Comparison of ENCODE assay signal across 8 mouse cellular contexts in the genomic region with DNA sequence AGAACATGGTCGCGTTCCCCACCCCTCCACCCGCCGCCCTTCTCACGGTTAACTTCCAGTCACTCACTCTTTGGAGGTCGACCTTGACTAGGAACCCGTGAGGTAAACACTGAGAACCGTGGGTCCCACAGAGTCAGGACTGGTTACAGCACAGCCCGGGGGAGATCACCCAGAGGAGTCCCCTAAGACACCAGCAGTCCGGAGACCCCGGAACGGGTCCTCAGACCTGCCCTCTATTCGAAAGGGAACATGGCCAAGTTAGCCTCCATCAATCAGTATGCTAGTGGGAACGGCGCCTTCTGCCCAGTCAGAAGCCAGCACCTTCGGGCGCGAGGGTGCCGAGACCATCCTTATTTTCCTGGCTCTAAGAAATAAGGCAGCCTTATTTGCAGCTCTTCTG. TPM values are rescaled to one million over a fixed set of nuclear protein-coding genes. Genes with fewer than 3 reads are reported as not detected.
A peak's percentile ranks its signal among the peaks of the same experiment; 100 is the strongest.
DNase-seq lines count a peak whose midpoint lies in the region; ATAC-seq and TF ChIP-seq lines count a peak whose summit lies in the region.

No protein-coding gene starts in this region.

- under 1% methylated on average over 19 of the region's 19 CpGs for WGBS in heart, embryonic 14.5 days
- WGBS in forebrain, embryonic 15.5 days, result under 1% methylated on average over 19 of the region's 19 CpGs
- WGBS in macrophage (ENCODE audit: missing documents), result under 1% methylated on average over 19 of the region's 19 CpGs

- no peaks in the 10 kb centered on the region for H3K27me3 ChIP-seq in heart, embryonic 14.5 days (ENCODE audit: control insufficient read depth, insufficient read depth, low read length)
- no peaks in the 10 kb centered on the region for H3K27me3 ChIP-seq in forebrain, embryonic 15.5 days

- H3K36me3 ChIP-seq in heart, embryonic 14.5 days (ENCODE audit: control insufficient read depth, insufficient read depth, low read length), result peaks cover 43% of the 10 kb centered on the region
- H3K36me3 ChIP-seq in ES-E14 (ENCODE audit: control insufficient read depth, insufficient read depth, low read length, poor library complexity, severe bottlenecking) (peaks cover 25% of the 10 kb centered on the region), macrophage (ENCODE audit: inconsistent target) (peaks cover 31% of the 10 kb centered on the region; the same call in 1 of the 2 replicates)
- H3K36me3 ChIP-seq in forebrain, embryonic 15.5 days, result peaks cover 37% of the 10 kb centered on the region

- peak overlapping the region; percentile 73 for H3K4me2 ChIP-seq in heart, embryonic 14.5 days (ENCODE audit: low read length)
- peak overlapping the region; percentile 86 for H3K4me2 ChIP-seq in forebrain, embryonic 15.5 days (replicated peaks)

- peak overlapping the region; percentile 97 for H3K9ac ChIP-seq in heart, embryonic 14.5 days (ENCODE audit: low read length)
- peak overlapping the region; percentile 92 for H3K9ac ChIP-seq in ES-E14 (ENCODE audit: insufficient read depth, low read depth, low read length, poor library complexity, severe bottlenecking)
- peak overlapping the region; percentile 83 for H3K9ac ChIP-seq in forebrain, embryonic 15.5 days (replicated peaks)

- no peak for DNase-seq in heart, postnatal 10 days
- no peak for DNase-seq in ES-E14 (ENCODE audit: low read depth, low spot score)
- no peak for DNase-seq in adrenal gland, postnatal 25 days
- DNase-seq in left cerebral cortex, postnatal 10 days (ENCODE audit: extremely low spot score in 1 of 2, low spot score in 2 of 2), result no peak
- no peak for DNase-seq in urinary bladder, postnatal 36 days (ENCODE audit: low spot score in 2 of 2)

- intact Hi-C loops in heart, postnatal 10 days (cut with DNase I), result no loop called here
- intact Hi-C loops in left cerebral cortex, postnatal 10 days (cut with DNase I), result loop anchor here (5.0 kb wide), 1 partner anchor 66 kb away; no protein-coding TSS in a partner anchor

- peaks cover 8 to 16% of the 10 kb centered on the region in 2 experiments for H3K4me1 ChIP-seq in heart, embryonic 14.5 days (ENCODE audit: control insufficient read depth in 2 of 2, insufficient read depth in 2 of 2, low read length in 2 of 2)
- peaks cover 0 to 5% of the 10 kb centered on the region in 2 experiments; a peak in 3 of 4 replicates for H3K4me1 ChIP-seq in ES-E14 (ENCODE audit: control insufficient read depth in 2 of 2, insufficient read depth in 2 of 2, low read length in 2 of 2, poor library complexity in 1 of 2)
- H3K4me1 ChIP-seq in forebrain, embryonic 15.5 days, result peaks cover 23% of the 10 kb centered on the region

- no peak for ATAC-seq in heart, embryonic 14.5 days (ENCODE audit: insufficient number of reproducible peaks, insufficient read depth, low FRiP score, low read depth)
- ATAC-seq in forebrain, embryonic 15.5 days (replicated peaks), result no peak; the same call in 1 of the 2 replicates

- H3K9me3 ChIP-seq in heart, embryonic 14.5 days (ENCODE audit: control insufficient read depth, low read length), result no peaks in the 10 kb centered on the region
- H3K9me3 ChIP-seq in ES-E14 (ENCODE audit: control insufficient read depth, insufficient read depth, low read depth, low read length), result no peaks in the 10 kb centered on the region
- H3K9me3 ChIP-seq in forebrain, embryonic 15.5 days, result no peaks in the 10 kb centered on the region

- peaks cover 40% of the 10 kb centered on the region for H3K79me2 ChIP-seq in macrophage (ENCODE audit: inconsistent target)

- in situ Hi-C loops in ES-E14 (cut with MboI; ENCODE audit: low sequenced_read_pairs in 2 of 2, unreplicated experiment in 2 of 2), result no loop called here

- H3K27ac ChIP-seq in heart, embryonic 14.5 days (replicated peaks in 1 of 2; ENCODE audit: control insufficient read depth in 1 of 2, insufficient read depth in 1 of 2, low read depth in 2 of 2, low read length in 2 of 2), result peak overlapping the region; percentile 47 to 99
- H3K27ac ChIP-seq in ES-E14 (ENCODE audit: insufficient read depth, low read depth, low read length, poor library complexity, severe bottlenecking) (peak overlapping the region; percentile 52), macrophage (peak overlapping the region; percentile 78)
- H3K27ac ChIP-seq in forebrain, embryonic 15.5 days (replicated peaks), result peak overlapping the region; percentile 97

- H3K4me3 ChIP-seq in heart, embryonic 14.5 days (ENCODE audit: control insufficient read depth in 1 of 2, insufficient read depth in 1 of 2, low read depth in 1 of 2, low read length in 2 of 2), result peak overlapping the region; percentile 59 to 95
- H3K4me3 ChIP-seq in ES-E14 (ENCODE audit: insufficient read depth in 1 of 2, low read depth in 1 of 2, low read length in 2 of 2, poor library complexity in 1 of 2, severe bottlenecking in 1 of 2) (peak overlapping the region; percentile 83 to 90), macrophage (ENCODE audit: inconsistent target) (peak overlapping the region; percentile 90)
- peak overlapping the region; percentile 93 for H3K4me3 ChIP-seq in forebrain, embryonic 15.5 days

TF ChIP-seq in ES-E14, 5 proteins besides CTCF, POLR2A, EP300 and RAD21:
- TF ChIP-seq HCFC1 (IDR thresholded peaks at IDR 0.05; ENCODE audit: borderline replicate concordance, insufficient read depth, low read length), result no peak
- TF ChIP-seq ZNF384 (IDR thresholded peaks at IDR 0.05; ENCODE audit: low read depth, low read length), result no peak
- no peak for TF ChIP-seq ZC3H11A (IDR thresholded peaks at IDR 0.05; ENCODE audit: borderline replicate concordance, low read depth, low read length)
- TF ChIP-seq CHD2 (IDR thresholded peaks at IDR 0.05; ENCODE audit: low read depth, low read length), result no peak
- TF ChIP-seq MAFK (IDR thresholded peaks at IDR 0.05; ENCODE audit: insufficient read depth, low read depth, low read length), result no peak

RNA-seq across cellular contexts. Expression of gene Dazap2, which starts 1.1 kb away (rescaled TPM):
- 253 and 254 TPM in 2 replicates for polyA plus RNA-seq in heart, embryonic 14.5 days (2014; fragmentation: Nextera tagmentation; extraction: Ambion mirVana)
- total RNA-seq in heart, postnatal 10 days (2021), result 100 to 1,000 TPM; 176 to 183 TPM
- total RNA-seq in ES-E14 (2012; rRNA removed), result 13.5 and 27.6 TPM in 2 replicates
- 155 and 161 TPM in 2 replicates for polyA plus RNA-seq in forebrain, embryonic 15.5 days (2015; fragmentation: Nextera tagmentation; extraction: Ambion mirVana)
- 10 to 100 TPM; 21.5 to 56.3 (median 37.4) TPM for total RNA-seq in macrophage (2018; cell fraction: chromatin; rRNA removed)
- total RNA-seq in macrophage (2018; cell fraction: cytosol; rRNA removed), result 100 to 1,000 TPM; 259 to 398 (median 334) TPM
- total RNA-seq in macrophage (2018; cell fraction: nucleus; rRNA removed), result 100 to 1,000 TPM in 17 of 26 experiments, 10 to 100 TPM in 9; 51.2 to 180 (median 115) TPM
- polyA plus RNA-seq in macrophage (2018), result 368 to 447 TPM (median 386 TPM) in 3 replicates
- 234 and 249 TPM in 2 replicates for total RNA-seq in adrenal gland, postnatal 25 days (2021)
- total RNA-seq in left cerebral cortex, postnatal 10 days (2021), result 10 to 100 TPM; 75.3 to 76.8 TPM

RNA-seq across cellular contexts. Expression of gene Pou6f1, which starts 16.4 kb away (rescaled TPM):
- 7.1 and 8.2 TPM in 2 replicates for polyA plus RNA-seq in heart, embryonic 14.5 days (2014; fragmentation: Nextera tagmentation; extraction: Ambion mirVana)
- 10 to 100 TPM; 20.9 to 21.6 TPM for total RNA-seq in heart, postnatal 10 days (2021)
- 2.9 and 4.1 TPM in 2 replicates for total RNA-seq in ES-E14 (2012; rRNA removed)
- 50.4 and 51.3 TPM in 2 replicates for polyA plus RNA-seq in forebrain, embryonic 15.5 days (2015; fragmentation: Nextera tagmentation; extraction: Ambion mirVana)
- 10 to 100 TPM; 29.2 to 72.6 (median 53.6) TPM for total RNA-seq in macrophage (2018; cell fraction: chromatin; rRNA removed)
- 10 to 100 TPM; 10.5 to 19.6 (median 14.0) TPM for total RNA-seq in macrophage (2018; cell fraction: cytosol; rRNA removed)
- 10 to 100 TPM; 25.5 to 71.8 (median 37.7) TPM for total RNA-seq in macrophage (2018; cell fraction: nucleus; rRNA removed)
- 7.6 to 14.6 TPM (median 11.4 TPM) in 3 replicates for polyA plus RNA-seq in macrophage (2018)
- total RNA-seq in adrenal gland, postnatal 25 days (2021), result 18.3 and 20.5 TPM in 2 replicates
- total RNA-seq in left cerebral cortex, postnatal 10 days (2021), result 100 to 1,000 TPM; 102 to 120 TPM

RNA-seq across cellular contexts. Expression of gene Smagp, which starts 20.5 kb away (rescaled TPM):
- polyA plus RNA-seq in heart, embryonic 14.5 days (2014; fragmentation: Nextera tagmentation; extraction: Ambion mirVana), result 14.5 and 18.7 TPM in 2 replicates
- total RNA-seq in heart, postnatal 10 days (2021), result 10 to 100 TPM; 20.5 to 25.8 TPM
- 20.0 and 27.3 TPM in 2 replicates for total RNA-seq in ES-E14 (2012; rRNA removed)
- polyA plus RNA-seq in forebrain, embryonic 15.5 days (2015; fragmentation: Nextera tagmentation; extraction: Ambion mirVana), result 1.8 and 2.5 TPM in 2 replicates
- 10 to 100 TPM in 7 of 26 experiments, 1 to 10 TPM in 15, not detected in 4; 1.0 to 34.6 (median 4.7) TPM for total RNA-seq in macrophage (2018; cell fraction: chromatin; rRNA removed)
- 100 to 1,000 TPM in 1 of 26 experiments, 10 to 100 TPM in 20, 1 to 10 TPM in 5; 8.0 to 123 (median 38.7) TPM for total RNA-seq in macrophage (2018; cell fraction: cytosol; rRNA removed)
- total RNA-seq in macrophage (2018; cell fraction: nucleus; rRNA removed), result 10 to 100 TPM in 13 of 26 experiments, 1 to 10 TPM in 13; 2.4 to 50.5 (median 11.4) TPM
- polyA plus RNA-seq in macrophage (2018), result 54.7 to 86.5 TPM (median 73.9 TPM) in 3 replicates
- total RNA-seq in adrenal gland, postnatal 25 days (2021), result 37.9 and 39.0 TPM in 2 replicates
- total RNA-seq in left cerebral cortex, postnatal 10 days (2021), result 1 to 10 TPM; 2.4 to 2.6 TPM

RNA-seq across cellular contexts. Expression of gene Bin2, which starts 53.1 kb away (rescaled TPM):
- polyA plus RNA-seq in heart, embryonic 14.5 days (2014; fragmentation: Nextera tagmentation; extraction: Ambion mirVana), result 1.9 and 2.8 TPM in 2 replicates
- total RNA-seq in heart, postnatal 10 days (2021), result 1 to 10 TPM; 1.4 to 2.2 TPM
- total RNA-seq in ES-E14 (2012; rRNA removed), result 7.9 and 12.5 TPM in 2 replicates
- polyA plus RNA-seq in forebrain, embryonic 15.5 days (2015; fragmentation: Nextera tagmentation; extraction: Ambion mirVana), result 1.2 and 2.0 TPM in 2 replicates
- 100 to 1,000 TPM in 7 of 26 experiments, 10 to 100 TPM in 15, 1 to 10 TPM in 4; 2.3 to 143 (median 67.4) TPM for total RNA-seq in macrophage (2018; cell fraction: chromatin; rRNA removed)
- total RNA-seq in macrophage (2018; cell fraction: cytosol; rRNA removed), result 10 to 100 TPM; 22.9 to 67.0 (median 46.1) TPM
- total RNA-seq in macrophage (2018; cell fraction: nucleus; rRNA removed), result 100 to 1,000 TPM in 3 of 26 experiments, 10 to 100 TPM in 21, 1 to 10 TPM in 2; 8.6 to 110 (median 52.7) TPM
- polyA plus RNA-seq in macrophage (2018), result 51.1 to 71.1 TPM (median 65.5 TPM) in 3 replicates
- total RNA-seq in adrenal gland, postnatal 25 days (2021), result 1.3 and 1.8 TPM in 2 replicates
- total RNA-seq in left cerebral cortex, postnatal 10 days (2021), result 1 to 10 TPM; 5.1 to 5.6 TPM
